11 mouse cellular contexts compared by ENCODE assay signal in the genomic region with DNA sequence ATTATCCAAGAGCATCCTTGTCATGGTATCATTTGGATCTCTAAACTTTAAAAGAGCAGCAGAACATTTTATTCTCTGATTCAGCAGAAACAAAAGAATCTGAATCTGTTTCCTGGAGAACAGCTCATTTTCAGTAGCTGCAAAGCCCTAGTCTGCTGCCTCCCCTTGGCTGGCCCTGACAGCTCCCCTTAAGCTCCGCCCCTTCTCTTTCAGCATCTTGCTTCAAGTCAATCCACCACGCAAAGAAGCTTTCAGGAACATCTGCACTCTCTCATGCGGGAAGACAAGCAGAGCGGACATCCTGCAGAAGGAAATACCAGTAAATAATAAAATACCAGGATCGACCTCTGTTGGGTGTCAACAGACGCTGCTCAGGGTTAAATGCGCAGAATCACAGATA. TPM values are rescaled to one million over a fixed set of nuclear protein-coding genes. Genes with fewer than 3 reads are reported as not detected.
DNase-seq lines count a peak whose midpoint lies in the region; ATAC-seq lines count a peak whose summit lies in the region.
"Had no signal": no experiment of that assay in that cellular context is flagged by ENCODE, and none has a peak within 500 bp of the region (broad histone marks: within the 10 kb centered on the region; RNA-seq: fewer than 3 reads in every experiment).

No protein-coding gene starts in this region.

- H3K4me1 ChIP-seq in lung, embryonic 16.5 days (replicated peaks; ENCODE audit: control insufficient read depth, insufficient read depth, low read length) = no peaks in the 10 kb centered on the region
- H3K4me1 ChIP-seq in kidney, embryonic 14.5 days (ENCODE audit: control insufficient read depth, insufficient read depth, low read length) = no peaks in the 10 kb centered on the region
- H3K4me1 ChIP-seq: embryonic facial prominence, embryonic 12.5 days; intestine, embryonic 15.5 days had no signal

- 28% methylated on average over 7 of the region's 7 CpGs for WGBS in lung, embryonic 16.5 days
- WGBS in kidney, embryonic 14.5 days = 26% methylated on average over 7 of the region's 7 CpGs

- H3K27me3 ChIP-seq in lung, embryonic 16.5 days (ENCODE audit: control insufficient read depth, insufficient read depth, low read depth, low read length) = no peaks in the 10 kb centered on the region
- no peaks in the 10 kb centered on the region for H3K27me3 ChIP-seq in kidney, embryonic 14.5 days (ENCODE audit: control insufficient read depth, insufficient read depth, low read length)
- H3K27me3 ChIP-seq: embryonic facial prominence, embryonic 12.5 days; intestine, embryonic 15.5 days had no signal

- H3K4me2 ChIP-seq in lung, embryonic 16.5 days (ENCODE audit: low read depth, low read length) = no peak overlapping the region
- H3K4me2 ChIP-seq in kidney, embryonic 14.5 days (replicated peaks; ENCODE audit: low read depth, low read length) = no peak overlapping the region
- H3K4me2 ChIP-seq: embryonic facial prominence, embryonic 12.5 days; intestine, embryonic 15.5 days had no signal

- no peak overlapping the region for H3K27ac ChIP-seq in lung, embryonic 16.5 days (ENCODE audit: low read length)
- H3K27ac ChIP-seq in kidney, embryonic 14.5 days (ENCODE audit: low read depth, low read length) = no peak overlapping the region
- H3K27ac ChIP-seq: embryonic facial prominence, embryonic 12.5 days; intestine, embryonic 15.5 days had no signal

- H3K9me3 ChIP-seq in lung, embryonic 16.5 days (ENCODE audit: control insufficient read depth, low read length) = no peaks in the 10 kb centered on the region
- no peaks in the 10 kb centered on the region for H3K9me3 ChIP-seq in kidney, embryonic 14.5 days (ENCODE audit: control insufficient read depth, low read length)
- H3K9me3 ChIP-seq: embryonic facial prominence, embryonic 12.5 days; intestine, embryonic 15.5 days had no signal

- H3K36me3 ChIP-seq in lung, embryonic 16.5 days (ENCODE audit: control insufficient read depth, insufficient read depth, low read length) = no peaks in the 10 kb centered on the region
- H3K36me3 ChIP-seq in kidney, embryonic 14.5 days (ENCODE audit: control insufficient read depth, insufficient read depth, low read length) = no peaks in the 10 kb centered on the region
- H3K36me3 ChIP-seq: embryonic facial prominence, embryonic 12.5 days; G1E; intestine, embryonic 15.5 days had no signal

- ATAC-seq in lung, embryonic 16.5 days (ENCODE audit: low read depth) = peak; percentile 60; the same call in 1 of the 2 replicates
- ATAC-seq in kidney, embryonic 14.5 days (ENCODE audit: low FRiP score, low TSS enrichment) = 0 out of 2 replicates have a peak, but pooled peaks have one; percentile 39
- ATAC-seq: intestine, embryonic 15.5 days had no signal

- DNase-seq in lung, adult 18-20 months = no peak
- DNase-seq in embryo, embryonic 10.5 days (ENCODE audit: low spot score) = peak; percentile 62
- peak; percentile 50 for DNase-seq in mesoderm, embryonic 11.5 days (ENCODE audit: low read depth, low spot score)
- DNase-seq in cerebellum, postnatal 14 days = no peak
- DNase-seq in layer of hippocampus, adult 9-11 months = no peak
- DNase-seq in right cerebral cortex, postnatal 10 days (ENCODE audit: low spot score in 2 of 2) = no peak

- no peak overlapping the region for H3K4me3 ChIP-seq in lung, embryonic 16.5 days (ENCODE audit: low read length)
- no peak overlapping the region for H3K4me3 ChIP-seq in kidney, embryonic 14.5 days (ENCODE audit: low read length)
- H3K4me3 ChIP-seq: embryonic facial prominence, embryonic 12.5 days; intestine, embryonic 15.5 days had no signal

- H3K9ac ChIP-seq in lung, embryonic 16.5 days (ENCODE audit: low read length) = no peak overlapping the region
- H3K9ac ChIP-seq in kidney, embryonic 14.5 days (ENCODE audit: low read depth, low read length) = no peak overlapping the region
- H3K9ac ChIP-seq: embryonic facial prominence, embryonic 12.5 days; intestine, embryonic 15.5 days had no signal

RNA-seq across cellular contexts. Expression of gene Gypa, which starts 18.6 kb away (rescaled TPM):
- polyA plus RNA-seq in lung, embryonic 16.5 days (2015; fragmentation: Nextera tagmentation; extraction: Ambion mirVana) = 7.7 and 15.3 TPM in 2 replicates
- polyA plus RNA-seq in kidney, embryonic 14.5 days (2014; fragmentation: Nextera tagmentation; extraction: Ambion mirVana) = 2.5 and 2.9 TPM in 2 replicates

Comparison
In these comparisons a context has a peak if more than half of its experiments do, and no peak if none do; other contexts are left out.
1. DNase-seq: peak in embryo, embryonic 10.5 days (single experiment) and mesoderm, embryonic 11.5 days (single experiment); none in lung, adult 18-20 months (0 of 2), cerebellum, postnatal 14 days (0 of 2), layer of hippocampus, adult 9-11 months (single experiment) and right cerebral cortex, postnatal 10 days (0 of 2).